Mouse (Mus musculus): Measurements from ENCODE around the gene Gucy2g. TPM values are rescaled to one million over a fixed set of nuclear protein-coding genes. Genes with fewer than 3 reads are reported as not detected.
A peak's percentile ranks its signal among the peaks of the same experiment; 100 is the strongest.

Gucy2g gene
- total and polyA plus RNA-seq, 3 experiments: not detected

GRCm38 (mm10) chr19:55254513-55255016 lies 13.5 kb upstream of the Gucy2g start (continued):
- TF ChIP-seq ZNF384 (IDR thresholded peaks at IDR 0.05; ENCODE audit: low read depth, low read length) (no peak), E2F4 (IDR thresholded peaks at IDR 0.05; ENCODE audit: insufficient replicate concordance, low read depth, low read length) (peak; percentile 62; the same call in 1 of the 2 replicates), ETS1 (conservative IDR thresholded peaks at IDR 0.05; ENCODE audit: low read depth, low read length) (peak; percentile 37), MYC (IDR thresholded peaks at IDR 0.05; ENCODE audit: low read depth, low read length) (peak; percentile 97), UBTF (IDR thresholded peaks at IDR 0.05; ENCODE audit: low read depth, low read length) (no peak), HCFC1 (IDR thresholded peaks at IDR 0.05; ENCODE audit: low read depth, low read length) (no peak; the same call in 1 of the 2 replicates), SIN3A (IDR thresholded peaks at IDR 0.05; ENCODE audit: low read length) (peak; percentile 97)

GRCm38 (mm10) chr19:55253570-55254441 lies 12.8 kb upstream of the Gucy2g start:
- no peaks in the 10 kb centered on the region for H3K27me3 ChIP-seq (replicated peaks)
- peak overlapping the region; percentile 70 to 96 (median 93) for H3K4me3 ChIP-seq (replicated peaks in 1 of 3; ENCODE audit: low read depth in 2 of 3, low read length in 2 of 3, poor library complexity in 1 of 3)
- peaks cover 0 to 25% of the 10 kb centered on the region in 2 experiments for H3K36me3 ChIP-seq (replicated peaks in 1 of 2; ENCODE audit: control insufficient read depth in 1 of 2, insufficient read depth in 1 of 2, low read length in 1 of 2)
- peaks cover 20 to 38% of the 10 kb centered on the region in 2 experiments for H3K4me1 ChIP-seq (ENCODE audit: control insufficient read depth in 1 of 2, insufficient read depth in 2 of 2)
- peak; percentile 81 for DNase-seq (ENCODE audit: extremely low read depth)
- peak overlapping the region; percentile 79 for H3K9ac ChIP-seq (ENCODE audit: insufficient read depth, low read depth)
- in situ Hi-C loops (cut with MboI; ENCODE audit: low pct_ligation_motif_present, low pct_unique_long_range_greater_than_20kb, low sequenced_read_pairs): no loop called here
- dilution Hi-C loops (cut with MboI; ENCODE audit: extremely low pct_ligation_motif_present, extremely low pct_unique_long_range_greater_than_20kb, low sequenced_read_pairs): no loop called here
- peak overlapping the region; percentile 93 for H3K4me2 ChIP-seq (ENCODE audit: insufficient read depth, low read depth, poor library complexity, severe bottlenecking)
- peak overlapping the region; percentile 71 for H3K27ac ChIP-seq (ENCODE audit: insufficient read depth, low read depth)
- TF ChIP-seq SIN3A (IDR thresholded peaks at IDR 0.05; ENCODE audit: low read length) (peak; percentile 92), MAZ (IDR thresholded peaks at IDR 0.05; ENCODE audit: low read depth, low read length) (no peak), EP300 (IDR thresholded peaks at IDR 0.05; ENCODE audit: low read length) (peak; percentile 28), HCFC1 (IDR thresholded peaks at IDR 0.05; ENCODE audit: low read depth, low read length) (peak; percentile 53), MXI1 (IDR thresholded peaks at IDR 0.05; ENCODE audit: low read depth, low read length) (peak; percentile 84), USF2 (conservative IDR thresholded peaks at IDR 0.05; ENCODE audit: low read depth, low read length) (no peak), ETS1 (conservative IDR thresholded peaks at IDR 0.05; ENCODE audit: low read depth, low read length) (peak; percentile 74), ELF1 (IDR thresholded peaks at IDR 0.05; ENCODE audit: low read depth, low read length) (peak; percentile 95), IRF4 (IDR thresholded peaks at IDR 0.05; ENCODE audit: low read depth, low read length) (peak; percentile 74; the same call in 1 of the 2 replicates), RCOR1 (conservative IDR thresholded peaks at IDR 0.05; ENCODE audit: low read depth, low read length) (no peak), PAX5 (IDR thresholded peaks at IDR 0.05; ENCODE audit: low read length) (no peak), NRF1 (IDR thresholded peaks at IDR 0.05; ENCODE audit: low read depth, low read length) (no peak), RAD21 (IDR thresholded peaks at IDR 0.05; ENCODE audit: low read depth, low read length) (no peak; the same call in 1 of the 2 replicates), ZMIZ1 (IDR thresholded peaks at IDR 0.05; ENCODE audit: low read depth, low read length) (peak; percentile 34), TCF12 (IDR thresholded peaks at IDR 0.05; ENCODE audit: low read depth, low read length) (peak; percentile 63; the same call in 1 of the 2 replicates), MAX (IDR thresholded peaks at IDR 0.05; ENCODE audit: low read length) (peak; percentile 58), BHLHE40 (IDR thresholded peaks at IDR 0.05; ENCODE audit: low read depth, low read length) (peak; percentile 52; the same call in 1 of the 2 replicates), ZNF384 (IDR thresholded peaks at IDR 0.05; ENCODE audit: low read depth, low read length) (peak; percentile 90), UBTF (IDR thresholded peaks at IDR 0.05; ENCODE audit: low read depth, low read length) (0 out of 2 replicates have a peak, but pooled peaks have one; percentile 29), MYC (IDR thresholded peaks at IDR 0.05; ENCODE audit: low read depth, low read length) (peak; percentile 84), MAFK (IDR thresholded peaks at IDR 0.05; ENCODE audit: insufficient replicate concordance, low read length) (no peak), JUND (conservative IDR thresholded peaks at IDR 0.05; ENCODE audit: low read depth, low read length) (no peak), KAT2A (IDR thresholded peaks at IDR 0.05; ENCODE audit: insufficient replicate concordance, low read length) (no peak), POLR2A (IDR thresholded peaks at IDR 0.05; ENCODE audit: low read depth, low read length) (peak; percentile 78), NELFE (IDR thresholded peaks at IDR 0.05; ENCODE audit: low read depth, low read length) (peak; percentile 83), TBP (conservative IDR thresholded peaks at IDR 0.05; ENCODE audit: low read depth, low read length) (peak; percentile 84), GABPA (IDR thresholded peaks at IDR 0.05; ENCODE audit: insufficient replicate concordance, low read depth, low read length) (no peak)
- peaks cover 4% of the 10 kb centered on the region for H3K9me3 ChIP-seq (replicated peaks; ENCODE audit: low read length)
- H3K79me2 ChIP-seq (replicated peaks; ENCODE audit: control insufficient read depth, extremely low read depth, insufficient read depth, poor library complexity, severe bottlenecking): peaks cover 45% of the 10 kb centered on the region

All from CH12.LX (cell line).